Mouse (Mus musculus) hindbrain, embryonic 13.5 days (tissue): ENCODE data around the gene Tmem220. TPM values are rescaled to one million over a fixed set of nuclear protein-coding genes. Genes with fewer than 3 reads are reported as not detected.
A peak's percentile ranks its signal among the peaks of the same experiment; 100 is the strongest.

Source experiments
- ATAC-seq: fragments of 200-750 bp; cut with Nextera tagmentation; 2 replicates; pipeline ENCODE4 v1.8.0; 2017; ENCODE audit warnings: moderate TSS enrichment; ENCODE audit not compliant: low FRiP score
- H3K27ac ChIP-seq: fragments of 300-500 bp; sonication (generic); 2 replicates; pipeline ENCODE4 v1.5.1; 2015; ENCODE audit warnings: inconsistent platforms, mild to moderate bottlenecking, moderate library complexity
- H3K27me3 ChIP-seq: fragments of 300-500 bp; sonication (generic); 2 replicates; pipeline ENCODE4 v1.6.1; 2015; ENCODE audit warnings: mild to moderate bottlenecking, inconsistent platforms
- H3K36me3 ChIP-seq: fragments of 300-500 bp; sonication (generic); 2 replicates; pipeline ENCODE4 v1.6.1; 2015; ENCODE audit warnings: mild to moderate bottlenecking, inconsistent platforms
- H3K4me1 ChIP-seq: fragments of 300-500 bp; sonication (generic); replicated peaks from 2 replicates; pipeline ENCODE4 v1.6.1; 2015; ENCODE audit warnings: inconsistent platforms
- H3K4me2 ChIP-seq: fragments of 300-500 bp; sonication (generic); 2 replicates; pipeline ENCODE4 v1.6.1; 2015; ENCODE audit warnings: inconsistent platforms, mild to moderate bottlenecking, moderate library complexity
- H3K4me3 ChIP-seq: fragments of 300-500 bp; sonication (generic); 2 replicates; pipeline ENCODE4 v1.5.1; 2015; ENCODE audit warnings: mild to moderate bottlenecking, inconsistent platforms
- H3K9ac ChIP-seq: fragments of 300-500 bp; sonication (generic); 2 replicates; pipeline ENCODE4 v1.6.1; 2015; ENCODE audit warnings: mild to moderate bottlenecking, inconsistent platforms
- H3K9me3 ChIP-seq: fragments of 300-500 bp; sonication (generic); 2 replicates; pipeline ENCODE4 v1.6.1; 2016; ENCODE audit warnings: inconsistent platforms
- WGBS: fragments of 180-500 bp; shearing (Covaris S2); methylation state at CpG from one replicate; pipeline ENCODE4 v1.1.7; 2015; 5-methylcytosine and 5-hydroxymethylcytosine counted together
- polyA plus RNA-seq: library from polyadenylated mRNA; unstranded; fragments of >200 nt; fragmentation: Nextera tagmentation; extraction: Ambion mirVana; gene quantifications from 2 replicates; pipeline ENCODE4 v1.2.1, GENCODE M21; 2015

The Tmem220 gene
- polyA plus RNA-seq, 1 experiment from 2014 or later, result 1.0 TPM

DNA sequence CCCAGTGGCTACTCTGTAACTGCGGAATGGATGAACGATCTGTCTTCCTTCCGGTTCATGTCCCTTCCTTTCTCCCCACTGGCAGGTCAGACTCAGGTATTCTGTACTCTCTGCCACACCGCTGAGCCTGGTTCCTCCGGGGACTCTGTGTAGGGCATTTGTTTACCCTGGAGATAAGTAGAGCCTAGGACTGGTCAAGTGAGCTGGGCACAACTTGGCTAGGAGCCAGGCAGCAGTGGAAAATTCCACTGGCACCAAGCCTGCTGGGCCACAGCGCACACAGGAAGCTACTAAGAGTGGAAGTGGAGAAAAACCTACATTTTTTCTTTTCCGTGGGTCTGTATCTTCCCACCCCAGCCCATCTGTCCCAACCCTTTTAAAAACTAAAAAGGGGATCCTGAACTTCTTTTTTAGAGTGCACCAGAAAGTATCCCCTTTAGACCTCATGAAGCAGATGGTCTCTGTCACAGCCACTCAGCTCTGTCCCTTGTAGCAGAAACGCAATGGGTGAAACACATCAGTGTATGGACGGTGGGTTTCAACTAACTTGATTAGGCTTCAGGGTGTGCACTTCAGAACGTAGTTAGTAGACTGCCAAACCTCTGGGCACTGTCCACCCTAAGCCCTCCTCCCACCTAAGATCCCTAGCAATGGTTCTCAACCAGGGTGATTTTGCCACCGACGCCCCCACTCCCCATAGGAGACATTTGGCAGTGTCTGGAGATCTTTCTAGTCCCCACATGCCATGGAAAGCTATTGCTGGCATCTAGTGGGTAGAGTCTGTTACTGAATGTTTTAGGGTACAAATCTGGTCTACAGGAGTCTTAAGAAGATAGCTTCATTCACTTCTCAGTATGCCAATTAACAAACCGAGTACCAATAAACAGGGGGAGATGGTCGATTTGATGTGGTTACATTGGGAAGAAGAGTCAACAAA, 26.2 kb upstream of the Tmem220 start:
- ATAC-seq, result no peak
- Histone ChIP-seq H3K4me2 (no peak overlapping the region), H3K36me3 (no peaks in the 10 kb centered on the region), H3K27me3 (0 out of 2 replicates have a peak, but pooled peaks cover 5% of the 10 kb centered on the region), H3K9me3 (no peaks in the 10 kb centered on the region), H3K9ac (no peak overlapping the region), H3K4me1 (peaks cover 29% of the 10 kb centered on the region), H3K27ac (no peak overlapping the region), H3K4me3 (no peak overlapping the region)
- WGBS, result 76% methylated on average over 14 of the region's 14 CpGs

DNA sequence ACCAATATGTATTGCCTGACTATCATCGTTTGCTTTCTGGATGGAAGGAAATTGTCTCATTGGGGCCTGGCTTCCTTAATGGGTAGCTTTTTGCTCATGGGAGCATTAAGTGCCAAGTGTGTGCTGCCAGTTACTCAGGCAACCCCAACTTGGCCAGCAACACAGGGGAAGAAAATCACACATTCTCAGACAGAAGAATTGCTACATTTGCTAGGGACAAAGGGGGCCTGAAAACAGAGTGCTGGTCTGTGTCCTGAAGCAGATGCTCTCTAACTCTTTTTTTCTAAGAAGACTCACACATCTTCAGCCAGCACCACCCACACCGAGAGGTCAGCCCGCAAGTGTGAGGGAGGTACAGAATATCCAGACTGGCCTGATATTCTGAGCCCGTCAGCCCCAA, 24.3 kb upstream of the Tmem220 start:
- 62% methylated on average over 4 of the region's 4 CpGs for WGBS
- Histone ChIP-seq H3K36me3 (no peaks in the 10 kb centered on the region), H3K27ac (peak overlapping the region; percentile 68), H3K4me3 (no peak overlapping the region), H3K4me2 (no peak overlapping the region), H3K9ac (no peak overlapping the region), H3K9me3 (no peaks in the 10 kb centered on the region), H3K4me1 (peaks cover 29% of the 10 kb centered on the region), H3K27me3 (0 out of 2 replicates have a peak, but pooled peaks cover 5% of the 10 kb centered on the region)
- ATAC-seq, result peak; percentile 37; the same call in 1 of the 2 replicates

DNA sequence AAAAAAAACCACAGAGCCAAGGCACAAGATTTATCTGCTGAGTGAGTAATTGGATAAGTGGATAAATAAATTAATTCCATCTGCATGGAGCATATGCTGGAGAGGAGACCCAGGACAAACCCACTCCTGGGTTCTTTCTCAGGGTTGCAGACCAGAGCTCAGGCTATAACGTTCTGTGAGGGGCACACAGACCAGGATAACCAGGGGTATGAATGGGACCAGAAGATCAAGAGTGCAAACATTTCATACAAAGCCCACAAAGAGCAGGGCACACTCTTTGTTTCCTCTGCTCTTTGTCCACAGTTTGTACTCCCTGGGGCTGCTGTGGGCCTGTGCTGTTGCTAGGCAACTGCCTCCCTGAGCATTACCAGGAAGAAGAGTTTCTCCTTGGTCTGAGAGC, 23.2 kb upstream of the Tmem220 start:
- Histone ChIP-seq H3K4me3 (no peak overlapping the region), H3K36me3 (no peaks in the 10 kb centered on the region), H3K27ac (peak overlapping the region; percentile 66), H3K4me2 (no peak overlapping the region), H3K27me3 (0 out of 2 replicates have a peak, but pooled peaks cover 5% of the 10 kb centered on the region), H3K9ac (no peak overlapping the region), H3K4me1 (peaks cover 29% of the 10 kb centered on the region), H3K9me3 (no peaks in the 10 kb centered on the region)
- peak; percentile 61; the same call in 1 of the 2 replicates for ATAC-seq
- WGBS, result 8% methylated on average over 1 of the region's 1 CpGs

DNA sequence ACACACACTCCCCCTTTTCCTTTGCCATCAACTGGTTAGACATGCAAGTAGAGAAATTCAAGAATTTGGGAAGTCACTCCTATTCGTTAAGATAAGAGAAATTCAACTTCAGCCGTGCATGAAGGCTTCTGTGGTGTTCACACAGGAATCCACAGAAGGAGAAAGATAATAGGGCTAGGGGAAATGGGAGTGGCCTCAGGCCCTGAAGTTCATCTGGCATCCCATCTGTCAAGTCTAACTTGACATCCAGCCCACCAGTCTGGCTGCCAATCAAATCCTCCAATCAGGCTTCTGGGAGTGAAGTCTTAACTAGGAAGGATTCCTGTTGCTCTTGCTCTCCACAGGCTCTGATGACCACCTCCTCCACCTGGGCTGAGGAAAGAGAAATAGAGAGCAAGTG, 22.0 kb upstream of the Tmem220 start:
- WGBS, result 51% methylated on average over 2 of the region's 2 CpGs
- no peak overlapping the region for H3K27ac ChIP-seq
- ATAC-seq, result no peak

DNA sequence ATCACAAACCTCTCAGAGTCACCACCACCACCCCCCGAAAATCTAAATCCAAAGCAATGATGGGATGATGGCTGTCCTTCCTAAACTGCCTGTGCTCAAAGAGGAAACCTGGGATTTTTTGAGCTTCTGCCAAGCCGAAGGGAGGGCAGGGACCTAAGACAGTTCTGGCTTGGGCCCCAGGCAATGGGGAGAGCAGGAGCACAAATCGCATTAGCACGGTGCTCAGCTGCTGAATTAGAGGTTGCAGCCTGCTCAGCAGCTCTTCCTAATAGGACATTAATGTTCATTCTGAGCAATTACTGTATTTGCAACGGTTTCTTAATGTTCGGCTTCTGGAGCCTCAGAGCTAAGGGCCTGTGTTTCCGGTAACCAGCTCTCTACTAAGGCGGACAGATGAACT, 17.0 kb upstream of the Tmem220 start:
- Histone ChIP-seq H3K4me1 (peaks cover 32% of the 10 kb centered on the region), H3K36me3 (no peaks in the 10 kb centered on the region), H3K4me2 (no peak overlapping the region), H3K27me3 (no peaks in the 10 kb centered on the region), H3K27ac (peak overlapping the region; percentile 70), H3K9me3 (no peaks in the 10 kb centered on the region), H3K9ac (no peak overlapping the region), H3K4me3 (no peak overlapping the region)
- peak; percentile 47 for ATAC-seq
- 56% methylated on average over 8 of the region's 8 CpGs for WGBS

More for the DNA sequence above, 22.0 kb upstream of the Tmem220 start:
- Histone ChIP-seq H3K4me3 (no peak overlapping the region), H3K36me3 (no peaks in the 10 kb centered on the region), H3K4me2 (no peak overlapping the region), H3K9me3 (no peaks in the 10 kb centered on the region), H3K9ac (no peak overlapping the region), H3K27me3 (no peaks in the 10 kb centered on the region), H3K4me1 (peaks cover 37% of the 10 kb centered on the region)

DNA sequence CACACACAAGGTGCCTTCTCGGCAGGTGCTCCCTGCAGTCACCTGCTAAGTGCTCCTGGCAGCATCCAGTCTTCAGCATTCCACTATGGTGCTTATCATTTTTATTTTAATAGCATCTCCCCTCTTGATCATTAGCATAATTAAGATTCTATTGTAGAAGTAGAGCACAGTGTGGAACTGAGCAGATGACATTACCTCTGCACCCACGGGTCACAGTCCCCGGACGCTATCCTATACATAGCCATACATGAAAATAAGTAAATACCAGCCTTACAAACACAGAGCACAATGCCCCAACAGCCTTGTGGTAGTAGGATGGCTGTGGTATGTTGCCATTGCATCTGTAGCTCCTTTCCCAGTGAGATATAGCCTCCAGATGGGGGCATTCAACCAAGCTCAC, 16.4 kb upstream of the Tmem220 start:
- ATAC-seq, result 0 out of 2 replicates have a peak, but pooled peaks have one; percentile 34

DNA sequence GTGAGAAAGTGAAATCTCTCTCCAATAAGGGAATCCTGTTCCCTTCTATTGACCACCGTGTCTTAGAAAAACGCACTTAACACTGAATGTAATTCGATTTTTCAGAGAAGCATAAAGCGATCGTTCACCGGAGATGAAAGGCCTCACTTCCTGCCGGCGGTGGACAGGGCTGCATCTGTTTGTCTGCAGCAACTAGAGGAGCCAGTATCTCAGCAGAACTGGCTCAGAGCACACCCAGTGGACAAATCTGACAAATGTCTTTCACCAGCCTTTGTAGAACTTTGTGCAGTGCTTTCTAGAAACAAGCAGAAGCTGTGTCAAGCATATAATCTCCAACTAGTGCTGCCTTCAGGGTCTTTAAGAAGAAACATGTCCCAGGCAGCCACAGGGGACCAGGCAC, 14.5 kb upstream of the Tmem220 start:
- no peak overlapping the region for H3K4me3 ChIP-seq
- H3K9ac ChIP-seq, result no peak overlapping the region
- H3K4me1 ChIP-seq, result peaks cover 32% of the 10 kb centered on the region
- peak; percentile 62; the same call in 1 of the 2 replicates for ATAC-seq
- no peaks in the 10 kb centered on the region for H3K27me3 ChIP-seq
- 9% methylated on average over 8 of the region's 8 CpGs for WGBS
- H3K4me2 ChIP-seq, result no peak overlapping the region
- H3K36me3 ChIP-seq, result no peaks in the 10 kb centered on the region
- no peaks in the 10 kb centered on the region for H3K9me3 ChIP-seq
- no peak overlapping the region for H3K27ac ChIP-seq

More for the DNA sequence above, 16.4 kb upstream of the Tmem220 start:
- H3K4me1 ChIP-seq, result peaks cover 32% of the 10 kb centered on the region
- no peak overlapping the region for H3K4me3 ChIP-seq
- H3K36me3 ChIP-seq, result no peaks in the 10 kb centered on the region
- peak overlapping the region; percentile 70 for H3K27ac ChIP-seq
- no peaks in the 10 kb centered on the region for H3K9me3 ChIP-seq
- no peaks in the 10 kb centered on the region for H3K27me3 ChIP-seq
- no peak overlapping the region for H3K9ac ChIP-seq
- no peak overlapping the region for H3K4me2 ChIP-seq
- 70% methylated on average over 4 of the region's 4 CpGs for WGBS

DNA sequence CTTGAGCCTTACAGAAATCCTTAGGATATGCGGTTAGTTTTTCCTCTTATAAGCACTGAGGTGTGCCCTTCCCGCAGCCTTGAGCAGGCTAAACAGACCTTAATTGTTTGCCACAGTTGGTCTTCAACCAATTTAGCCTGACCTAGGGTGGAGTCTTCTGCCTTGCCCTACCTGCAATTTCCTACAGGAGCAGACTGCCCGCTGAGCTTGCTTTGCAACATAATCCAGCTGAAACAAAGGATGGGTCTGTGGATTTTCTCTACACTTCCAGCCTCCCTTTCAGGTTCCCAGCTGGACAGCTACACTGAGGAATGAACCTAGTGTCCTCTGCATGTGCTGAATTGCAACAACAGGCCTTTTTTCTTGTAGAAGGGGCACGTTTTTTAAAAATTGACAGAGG, 13.3 kb upstream of the Tmem220 start:
- Histone ChIP-seq H3K9me3 (no peaks in the 10 kb centered on the region), H3K4me2 (no peak overlapping the region), H3K36me3 (no peaks in the 10 kb centered on the region), H3K27me3 (no peaks in the 10 kb centered on the region), H3K27ac (no peak overlapping the region), H3K4me3 (no peak overlapping the region), H3K4me1 (peaks cover 32% of the 10 kb centered on the region), H3K9ac (no peak overlapping the region)
- 18% methylated on average over 4 of the region's 4 CpGs for WGBS
- ATAC-seq, result no peak

DNA sequence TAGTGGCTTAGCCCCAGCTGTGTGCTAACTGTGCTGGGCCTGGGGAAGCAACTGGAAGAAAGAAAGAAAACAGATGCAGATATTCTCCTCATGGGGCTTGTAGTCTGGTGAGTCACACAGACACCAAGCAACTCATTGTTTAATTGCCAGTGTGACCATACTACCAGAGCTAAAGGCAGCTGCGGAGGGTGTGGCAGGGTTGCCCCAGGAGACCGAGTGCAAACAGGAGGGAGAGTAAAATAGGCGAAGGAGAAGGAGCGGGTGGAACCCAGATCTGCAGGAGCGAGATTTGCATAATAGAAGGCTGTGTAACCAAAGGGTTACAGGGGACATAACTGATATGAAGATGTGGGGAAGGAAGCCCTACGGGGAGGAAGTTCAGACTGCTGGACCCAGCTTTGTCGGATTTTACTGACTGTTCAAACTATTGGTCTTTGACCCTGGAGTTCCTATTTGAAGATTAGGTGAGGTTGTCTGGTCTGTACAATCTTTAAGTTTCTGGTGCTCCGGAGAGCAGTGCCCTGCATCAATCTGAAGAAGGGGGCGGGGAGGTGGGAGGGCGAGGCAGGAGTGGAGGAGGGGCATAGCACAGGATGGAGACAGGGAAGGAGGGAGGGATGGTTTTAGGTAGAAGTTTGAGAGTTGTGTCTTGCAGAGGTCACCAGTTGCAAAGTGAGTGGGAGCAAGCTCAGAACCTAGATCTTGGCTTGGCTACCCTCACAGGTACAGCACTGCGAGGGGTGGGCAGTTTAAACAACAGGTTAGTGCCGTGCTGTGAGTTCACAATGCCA, 7.0 kb upstream of the Tmem220 start:
- Histone ChIP-seq H3K36me3 (no peaks in the 10 kb centered on the region), H3K4me1 (peaks cover 19% of the 10 kb centered on the region), H3K9me3 (no peaks in the 10 kb centered on the region), H3K27me3 (peaks cover 7% of the 10 kb centered on the region; the same call in 1 of the 2 replicates), H3K9ac (peak overlapping the region; percentile 21; the same call in 1 of the 2 replicates), H3K4me3 (no peak overlapping the region), H3K4me2 (0 out of 2 replicates have a peak overlapping the region, but pooled peaks have one; percentile 4), H3K27ac (no peak overlapping the region)
- no peak for ATAC-seq
- 3% methylated on average over 12 of the region's 12 CpGs for WGBS

DNA sequence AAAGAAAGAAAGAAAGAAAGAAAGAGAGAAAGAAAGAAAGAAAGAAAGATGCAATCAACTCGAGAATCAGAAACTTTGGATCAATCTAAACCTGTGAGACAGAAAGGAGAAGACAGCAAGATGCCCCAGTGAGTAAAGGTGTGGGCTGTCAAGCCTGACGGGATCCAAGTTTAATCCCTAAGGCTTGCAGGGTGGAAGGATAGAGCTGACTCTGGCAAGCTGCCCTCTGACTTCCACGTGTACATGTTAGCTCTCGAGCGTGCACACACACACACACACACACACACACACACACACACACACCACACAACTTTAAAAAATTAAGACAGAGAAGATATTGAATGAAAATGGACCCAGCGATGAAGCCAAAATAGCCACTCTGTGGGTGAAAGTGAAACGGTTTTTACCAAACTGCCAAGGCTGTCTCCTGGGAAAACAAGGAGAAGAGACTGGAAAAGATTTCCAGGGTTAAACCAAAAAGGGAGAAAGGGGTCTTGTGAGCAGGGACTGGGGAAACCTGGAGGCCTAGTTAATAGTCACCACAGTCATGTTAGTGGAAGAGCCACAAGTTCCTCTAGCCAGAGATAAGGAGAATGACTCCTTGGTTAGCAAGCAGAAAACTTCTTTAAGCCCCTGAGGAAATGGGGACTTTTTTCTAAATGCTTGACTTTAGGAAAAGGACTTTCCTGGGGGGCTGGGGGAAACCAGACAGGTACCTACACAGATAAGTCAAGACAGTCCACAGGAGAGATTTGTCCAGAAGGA, 5.1 kb upstream of the Tmem220 start:
- Histone ChIP-seq H3K9ac (no peak overlapping the region), H3K4me3 (no peak overlapping the region), H3K4me2 (no peak overlapping the region), H3K4me1 (peaks cover 27% of the 10 kb centered on the region), H3K27me3 (peaks cover 7% of the 10 kb centered on the region; the same call in 1 of the 2 replicates), H3K36me3 (no peaks in the 10 kb centered on the region), H3K27ac (no peak overlapping the region), H3K9me3 (no peaks in the 10 kb centered on the region)
- no peak for ATAC-seq
- 70% methylated on average over 7 of the region's 7 CpGs for WGBS

DNA sequence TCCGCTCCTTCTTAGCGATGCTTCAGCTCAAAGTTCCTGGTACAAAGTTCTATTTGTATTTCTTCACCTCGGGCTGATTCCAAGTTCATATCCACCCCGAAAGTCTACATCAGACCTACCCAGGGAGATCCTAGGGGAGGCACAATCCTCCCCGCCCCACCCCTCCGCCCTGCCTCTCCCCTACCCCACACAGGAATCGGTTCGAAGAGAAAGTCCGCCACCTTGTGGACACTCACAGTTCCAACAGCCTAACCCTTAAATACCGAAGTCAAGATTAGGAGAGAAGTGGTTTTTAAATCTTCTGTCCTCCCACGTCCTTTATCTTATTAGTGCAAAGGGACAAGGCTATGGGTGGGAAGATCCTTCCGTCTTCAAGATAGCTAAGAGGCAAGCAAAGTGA, 4.0 kb upstream of the Tmem220 start:
- Histone ChIP-seq H3K4me2 (peak overlapping the region; percentile 45), H3K9ac (no peak overlapping the region), H3K27me3 (peaks cover 7% of the 10 kb centered on the region; the same call in 1 of the 2 replicates), H3K27ac (no peak overlapping the region), H3K4me1 (peaks cover 31% of the 10 kb centered on the region), H3K36me3 (no peaks in the 10 kb centered on the region), H3K4me3 (no peak overlapping the region), H3K9me3 (no peaks in the 10 kb centered on the region)
- 0 out of 2 replicates have a peak, but pooled peaks have one; percentile 39 for ATAC-seq
- 2% methylated on average over 12 of the region's 12 CpGs for WGBS
